14 mouse cellular contexts compared by ENCODE assay signal in genomic region chr9:63912051-63912450, GRCm38 (mm10).
A peak's percentile ranks its signal among the peaks of the same experiment; 100 is the strongest.
DNase-seq lines count a peak whose midpoint lies in the region; ATAC-seq and TF ChIP-seq lines count a peak whose summit lies in the region.
"Had no signal": no experiment of that assay in that cellular context is flagged by ENCODE, and none has a peak within 500 bp of the region (broad histone marks: within the 10 kb centered on the region; RNA-seq: fewer than 3 reads in every experiment).

No protein-coding gene starts in this region.

- DNase-seq in hindbrain, embryonic 14.5 days (ENCODE audit: low spot score), result peak; percentile 42
- DNase-seq in hindbrain, embryonic 10.5 days (ENCODE audit: low spot score), result no peak
- DNase-seq in midbrain, embryonic 14.5 days, result peak; percentile 73
- no peak for DNase-seq in midbrain, postnatal 0 days (ENCODE audit: low spot score)
- DNase-seq in right cerebral cortex, postnatal 14 days, result no peak
- DNase-seq in gastrocnemius, adult 2 months, result no peak
- DNase-seq: cerebellum, postnatal 10 days; heart, postnatal 10 days; kidney, postnatal 25 days had no signal

- 42% methylated on average over 9 of the region's 9 CpGs for WGBS in hindbrain, embryonic 14.5 days
- 63% methylated on average over 9 of the region's 9 CpGs for WGBS in hindbrain, embryonic 10.5 days
- 44% methylated on average over 9 of the region's 9 CpGs for WGBS in midbrain, embryonic 14.5 days
- 38% methylated on average over 9 of the region's 9 CpGs for WGBS in midbrain, postnatal 0 days
- 21% methylated on average over 9 of the region's 9 CpGs for WGBS in embryonic facial prominence, embryonic 13.5 days

- intact Hi-C loops in gastrocnemius, adult 2 months (cut with DNase I), result no loop called here

- H3K36me3 ChIP-seq in hindbrain, embryonic 14.5 days (replicated peaks; ENCODE audit: control insufficient read depth, insufficient read depth), result no peaks in the 10 kb centered on the region
- no peaks in the 10 kb centered on the region for H3K36me3 ChIP-seq in hindbrain, embryonic 10.5 days
- no peaks in the 10 kb centered on the region for H3K36me3 ChIP-seq in midbrain, embryonic 14.5 days (ENCODE audit: control insufficient read depth, insufficient read depth, low read length)
- no peaks in the 10 kb centered on the region for H3K36me3 ChIP-seq in midbrain, postnatal 0 days (ENCODE audit: insufficient read depth, low read length)
- no peaks in the 10 kb centered on the region for H3K36me3 ChIP-seq in embryonic facial prominence, embryonic 13.5 days
- H3K36me3 ChIP-seq: intestine, embryonic 15.5 days; limb, embryonic 12.5 days; midbrain, embryonic 12.5 days had no signal

- H3K9ac ChIP-seq in hindbrain, embryonic 14.5 days, result no peak overlapping the region
- no peak overlapping the region for H3K9ac ChIP-seq in midbrain, embryonic 14.5 days (replicated peaks; ENCODE audit: low read length)
- H3K9ac ChIP-seq in midbrain, postnatal 0 days (replicated peaks; ENCODE audit: low read length, poor library complexity, severe bottlenecking), result no peak overlapping the region
- H3K9ac ChIP-seq in embryonic facial prominence, embryonic 13.5 days, result 0 out of 2 replicates have a peak overlapping the region, but pooled peaks have one; percentile 1
- H3K9ac ChIP-seq: intestine, embryonic 15.5 days; limb, embryonic 12.5 days; midbrain, embryonic 12.5 days had no signal

- H3K4me2 ChIP-seq in hindbrain, embryonic 14.5 days (replicated peaks), result no peak overlapping the region
- H3K4me2 ChIP-seq in midbrain, embryonic 14.5 days (ENCODE audit: low read length), result no peak overlapping the region
- H3K4me2 ChIP-seq in midbrain, postnatal 0 days (ENCODE audit: low read depth, low read length, poor library complexity, severe bottlenecking), result no peak overlapping the region
- H3K4me2 ChIP-seq in embryonic facial prominence, embryonic 13.5 days, result peak overlapping the region; percentile 1; the same call in 1 of the 2 replicates
- H3K4me2 ChIP-seq: intestine, embryonic 15.5 days; limb, embryonic 12.5 days; midbrain, embryonic 12.5 days had no signal

- H3K27me3 ChIP-seq in hindbrain, embryonic 14.5 days (ENCODE audit: control insufficient read depth, insufficient read depth, low read length), result no peaks in the 10 kb centered on the region
- H3K27me3 ChIP-seq in hindbrain, embryonic 10.5 days (ENCODE audit: insufficient read depth, poor library complexity, severe bottlenecking), result no peaks in the 10 kb centered on the region; the same call in 1 of the 2 replicates
- H3K27me3 ChIP-seq in midbrain, embryonic 14.5 days (ENCODE audit: control insufficient read depth, insufficient read depth, low read length), result no peaks in the 10 kb centered on the region
- H3K27me3 ChIP-seq in midbrain, postnatal 0 days (ENCODE audit: insufficient read depth, low read length), result no peaks in the 10 kb centered on the region
- H3K27me3 ChIP-seq in embryonic facial prominence, embryonic 13.5 days, result peaks cover under 1% of the 10 kb centered on the region; the same call in 1 of the 2 replicates
- H3K27me3 ChIP-seq: intestine, embryonic 15.5 days; Patski had no signal

- no peak for TF ChIP-seq CTCF in midbrain, postnatal 0 days (IDR thresholded peaks at IDR 0.05)
- no peak for TF ChIP-seq CTCF in gastrocnemius, adult 2 months (IDR thresholded peaks at IDR 0.05)

- no peak overlapping the region for H3K4me3 ChIP-seq in hindbrain, embryonic 14.5 days (replicated peaks; ENCODE audit: low read length)
- no peak overlapping the region for H3K4me3 ChIP-seq in hindbrain, embryonic 10.5 days
- no peak overlapping the region for H3K4me3 ChIP-seq in midbrain, embryonic 14.5 days (replicated peaks; ENCODE audit: low read depth, low read length)
- no peak overlapping the region for H3K4me3 ChIP-seq in midbrain, postnatal 0 days (ENCODE audit: low read depth, low read length)
- no peak overlapping the region for H3K4me3 ChIP-seq in embryonic facial prominence, embryonic 13.5 days
- no peak overlapping the region for H3K4me3 ChIP-seq in gastrocnemius, adult 2 months
- H3K4me3 ChIP-seq: intestine, embryonic 15.5 days; limb, embryonic 12.5 days; midbrain, embryonic 12.5 days had no signal

- H3K27ac ChIP-seq in hindbrain, embryonic 14.5 days, result no peak overlapping the region
- no peak overlapping the region for H3K27ac ChIP-seq in hindbrain, embryonic 10.5 days
- H3K27ac ChIP-seq in midbrain, embryonic 14.5 days (replicated peaks; ENCODE audit: low read depth, low read length), result no peak overlapping the region
- no peak overlapping the region for H3K27ac ChIP-seq in midbrain, postnatal 0 days (ENCODE audit: low read depth, low read length)
- peak overlapping the region; percentile 23; the same call in 1 of the 2 replicates for H3K27ac ChIP-seq in embryonic facial prominence, embryonic 13.5 days
- no peak overlapping the region for H3K27ac ChIP-seq in gastrocnemius, adult 2 months
- H3K27ac ChIP-seq: intestine, embryonic 15.5 days; limb, embryonic 12.5 days; midbrain, embryonic 12.5 days had no signal

- no peaks in the 10 kb centered on the region for H3K9me3 ChIP-seq in hindbrain, embryonic 14.5 days (ENCODE audit: control insufficient read depth, low read length)
- H3K9me3 ChIP-seq in hindbrain, embryonic 10.5 days, result no peaks in the 10 kb centered on the region
- no peaks in the 10 kb centered on the region for H3K9me3 ChIP-seq in midbrain, embryonic 14.5 days (ENCODE audit: control insufficient read depth, low read length)
- H3K9me3 ChIP-seq in midbrain, postnatal 0 days (ENCODE audit: low read length), result no peaks in the 10 kb centered on the region
- H3K9me3 ChIP-seq in embryonic facial prominence, embryonic 13.5 days, result no peaks in the 10 kb centered on the region
- H3K9me3 ChIP-seq: intestine, embryonic 15.5 days; limb, embryonic 12.5 days; midbrain, embryonic 12.5 days had no signal

- H3K4me1 ChIP-seq in hindbrain, embryonic 14.5 days (replicated peaks; ENCODE audit: control insufficient read depth, insufficient read depth, low read length), result no peaks in the 10 kb centered on the region
- H3K4me1 ChIP-seq in hindbrain, embryonic 10.5 days (replicated peaks), result peaks cover 9% of the 10 kb centered on the region; the same call in 1 of the 2 replicates
- no peaks in the 10 kb centered on the region for H3K4me1 ChIP-seq in midbrain, embryonic 14.5 days (ENCODE audit: control insufficient read depth, insufficient read depth, low read length)
- H3K4me1 ChIP-seq in midbrain, postnatal 0 days (ENCODE audit: insufficient read depth, low read length), result no peaks in the 10 kb centered on the region
- H3K4me1 ChIP-seq in embryonic facial prominence, embryonic 13.5 days, result peaks cover 44% of the 10 kb centered on the region
- H3K4me1 ChIP-seq: limb, embryonic 12.5 days had no signal

- no peak for ATAC-seq in hindbrain, embryonic 14.5 days (ENCODE audit: low FRiP score)
- no peak for ATAC-seq in midbrain, embryonic 14.5 days (ENCODE audit: low FRiP score, low TSS enrichment)
- no peak for ATAC-seq in midbrain, postnatal 0 days (ENCODE audit: low FRiP score)
- no peak for ATAC-seq in embryonic facial prominence, embryonic 13.5 days (ENCODE audit: insufficient number of reproducible peaks, insufficient read depth, low FRiP score, low TSS enrichment, low read depth)
- ATAC-seq: intestine, embryonic 15.5 days; Patski had no signal

Comparison
In these comparisons a context has a peak if more than half of its experiments do, and no peak if none do; other contexts are left out.
1. DNase-seq: peak in hindbrain, embryonic 14.5 days (single experiment) and midbrain, embryonic 14.5 days (single experiment); none in hindbrain, embryonic 10.5 days (single experiment), midbrain, postnatal 0 days (single experiment), right cerebral cortex, postnatal 14 days (single experiment) and gastrocnemius, adult 2 months (single experiment).